Mouse (Mus musculus): ENCODE results near the gene Hoxd8. TPM values are rescaled to one million over a fixed set of nuclear protein-coding genes. Genes with fewer than 3 reads are reported as not detected.

The Hoxd8 gene
- total RNA-seq, 2 experiments from 2014 or later, result not detected

DNA sequence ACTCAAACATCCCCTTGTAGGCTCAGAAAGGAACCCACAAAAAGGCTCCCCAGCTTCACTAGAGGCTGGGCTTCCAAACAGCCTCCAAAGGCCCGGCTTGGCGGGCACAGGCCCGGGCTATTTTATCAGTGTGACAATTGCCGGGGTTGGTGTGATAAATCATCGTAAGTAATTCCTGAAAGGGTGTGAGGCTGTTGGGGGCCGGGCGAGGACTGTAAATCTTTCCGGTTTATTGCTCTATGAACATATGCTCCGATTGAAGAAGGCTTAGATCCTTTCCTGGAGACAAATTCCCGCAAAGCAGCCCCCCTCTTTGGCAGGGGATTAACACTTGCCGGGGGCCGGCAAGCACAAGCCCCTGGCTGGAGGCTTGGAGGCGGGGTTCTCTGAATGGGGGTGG lies 30.0 kb downstream of the Hoxd8 start:
- Histone ChIP-seq H3K4me3 (no peak overlapping the region), H3K27ac (no peak overlapping the region)
- DNase-seq (ENCODE audit: low spot score in 2 of 2), result no peak
- no peak for TF ChIP-seq CTCF (conservative IDR thresholded peaks at IDR 0.05)

GRCm38 (mm10) chr2:74734996-74735811 lies 30.8 kb downstream of the Hoxd8 start:
- DNase-seq (ENCODE audit: low spot score in 2 of 2), result no peak
- no peak overlapping the region for H3K4me3 ChIP-seq
- no peak overlapping the region for H3K27ac ChIP-seq
- no peak for TF ChIP-seq CTCF (conservative IDR thresholded peaks at IDR 0.05)

DNA sequence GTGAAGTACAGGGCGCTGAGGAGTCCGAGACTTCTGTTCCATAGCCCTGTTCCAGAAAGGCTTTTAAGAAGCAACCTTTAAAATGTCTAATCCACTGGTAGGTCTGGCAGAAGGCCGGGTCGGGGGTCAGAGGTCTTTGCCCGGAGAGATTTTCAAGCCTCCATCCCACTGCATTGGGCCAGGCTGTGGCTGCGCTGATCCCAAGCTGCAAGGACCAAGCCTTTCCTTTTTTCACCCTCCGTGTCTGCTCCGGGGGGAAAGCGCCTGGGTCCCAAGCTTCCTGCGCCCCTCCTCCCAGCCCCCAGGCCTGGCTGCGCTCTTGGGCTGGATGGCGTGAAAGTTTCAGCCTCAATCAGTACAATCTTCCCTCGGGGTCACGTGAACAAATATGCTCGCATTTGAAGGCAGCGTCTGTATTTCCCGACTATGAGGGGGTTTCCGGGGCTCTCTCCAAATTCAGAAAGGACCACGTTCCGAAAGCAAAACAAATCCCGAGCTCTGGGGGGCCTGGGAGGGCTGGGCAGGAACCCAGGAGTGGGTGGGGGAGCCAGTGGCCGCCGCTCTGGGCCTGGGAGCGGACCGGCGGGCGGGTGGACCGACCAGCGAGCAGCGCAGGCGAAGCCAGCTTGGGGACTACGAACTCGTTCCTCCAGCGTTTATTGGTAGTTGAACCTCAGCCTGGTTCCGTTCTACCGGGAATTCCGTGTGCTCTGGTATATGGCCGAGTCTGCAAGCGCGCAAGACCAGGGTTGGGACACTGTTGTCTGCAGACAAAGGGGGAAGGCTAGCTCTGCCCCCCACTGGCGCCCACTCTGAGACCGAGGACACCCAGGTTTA lies 31.7 kb downstream of the Hoxd8 start:
- TF ChIP-seq CTCF (conservative IDR thresholded peaks at IDR 0.05), result no peak
- H3K27ac ChIP-seq, result no peak overlapping the region
- H3K4me3 ChIP-seq, result no peak overlapping the region
- DNase-seq (ENCODE audit: low spot score in 2 of 2), result no peak

DNA sequence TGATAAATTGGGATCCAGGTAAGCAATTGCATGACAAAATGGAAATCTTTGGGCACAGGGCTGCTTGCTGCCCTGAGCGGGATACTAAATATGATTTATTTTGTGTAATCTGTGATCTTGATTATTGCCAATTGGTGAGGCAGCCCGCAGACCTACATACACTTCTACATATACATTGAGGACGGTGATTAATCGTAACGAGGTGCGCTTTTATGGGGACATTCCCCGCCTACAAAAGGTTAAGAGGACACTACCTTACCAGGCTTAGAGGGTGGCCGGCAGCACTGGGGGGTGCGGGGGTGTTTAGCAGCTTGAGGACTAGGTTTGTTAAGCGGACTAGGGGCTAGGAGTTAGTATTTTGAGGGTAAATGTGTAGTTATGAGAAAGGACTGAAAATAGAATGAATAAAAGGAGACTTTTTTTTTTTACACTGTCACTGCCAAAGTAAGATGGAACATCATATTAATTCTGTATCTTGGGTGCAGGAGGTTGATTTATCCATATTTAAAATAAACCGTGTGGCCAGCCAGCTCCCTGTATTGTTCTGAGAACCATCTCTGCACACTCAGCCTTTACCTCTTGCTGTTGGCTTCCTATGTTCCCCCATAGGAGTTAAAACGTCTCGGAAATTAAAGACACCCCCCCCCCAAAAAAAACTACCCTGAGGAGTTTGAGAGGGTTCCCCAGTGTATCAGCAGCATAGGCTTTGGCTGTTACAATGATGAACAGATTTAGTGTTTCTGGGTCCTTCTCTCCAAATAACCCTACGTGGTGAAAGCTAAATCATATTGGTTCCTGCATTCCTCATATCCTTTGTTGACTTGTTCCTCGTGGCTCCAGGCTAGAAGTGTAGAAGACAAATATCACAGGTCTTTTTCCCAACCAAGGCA lies 32.5 kb downstream of the Hoxd8 start:
- no peak for TF ChIP-seq CTCF (conservative IDR thresholded peaks at IDR 0.05)
- H3K4me3 ChIP-seq, result no peak overlapping the region
- no peak for DNase-seq (ENCODE audit: low spot score in 2 of 2)
- H3K27ac ChIP-seq, result no peak overlapping the region

DNA sequence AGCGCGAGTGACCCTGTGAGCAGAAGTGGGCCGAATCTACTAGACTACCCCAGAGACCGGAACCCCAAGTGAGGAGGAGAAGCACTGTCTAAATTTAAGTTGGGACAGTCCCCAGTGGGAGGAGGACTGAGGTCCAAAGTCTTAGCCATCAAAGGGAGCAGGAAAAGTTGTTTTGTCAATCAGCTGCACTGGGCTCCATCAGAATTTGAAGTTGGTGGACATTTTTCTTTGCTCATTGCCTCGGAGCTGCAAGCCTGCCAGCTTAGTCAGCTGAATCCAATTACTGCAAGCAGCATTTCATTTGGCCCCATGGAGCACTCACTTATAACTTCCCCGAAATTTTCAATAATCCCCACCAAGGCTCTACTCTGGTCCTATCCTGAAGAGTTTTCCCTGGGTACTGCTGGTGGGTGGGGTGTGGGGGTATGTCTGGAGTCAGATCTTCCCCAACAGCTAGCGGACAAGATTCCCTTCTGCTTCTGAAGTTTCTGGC lies 33.2 kb downstream of the Hoxd8 start:
- DNase-seq (ENCODE audit: low spot score in 2 of 2), result no peak
- Histone ChIP-seq H3K27ac (no peak overlapping the region), H3K4me3 (no peak overlapping the region)
- TF ChIP-seq CTCF (conservative IDR thresholded peaks at IDR 0.05), result no peak

- no peak overlapping the region for H3K27ac ChIP-seq
- no peak overlapping the region for H3K4me3 ChIP-seq
- no peak for DNase-seq (ENCODE audit: low spot score in 2 of 2)
- no peak for TF ChIP-seq CTCF (conservative IDR thresholded peaks at IDR 0.05)
Observed at GRCm38 (mm10) chr2:74738623-74739475, 34.4 kb downstream of the Hoxd8 start.

DNA sequence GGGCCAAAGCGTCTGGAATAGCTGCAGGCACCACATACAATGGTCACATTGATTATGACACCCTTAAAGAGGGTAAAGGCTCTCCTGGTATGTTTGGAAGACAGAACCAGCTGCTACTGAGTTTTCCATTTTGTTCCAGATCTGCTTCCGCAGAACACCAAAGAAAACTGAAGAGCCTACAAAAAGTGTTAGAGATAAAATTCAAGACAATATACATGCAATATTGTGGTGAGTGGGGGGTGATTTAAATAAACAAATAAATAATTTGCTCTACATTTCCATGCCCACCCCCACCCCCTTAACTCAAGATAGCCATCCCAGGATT lies 35.0 kb downstream of the Hoxd8 start:
- no peak overlapping the region for H3K4me3 ChIP-seq
- no peak for TF ChIP-seq CTCF (conservative IDR thresholded peaks at IDR 0.05)
- no peak for DNase-seq (ENCODE audit: low spot score in 2 of 2)
- no peak overlapping the region for H3K27ac ChIP-seq

DNA sequence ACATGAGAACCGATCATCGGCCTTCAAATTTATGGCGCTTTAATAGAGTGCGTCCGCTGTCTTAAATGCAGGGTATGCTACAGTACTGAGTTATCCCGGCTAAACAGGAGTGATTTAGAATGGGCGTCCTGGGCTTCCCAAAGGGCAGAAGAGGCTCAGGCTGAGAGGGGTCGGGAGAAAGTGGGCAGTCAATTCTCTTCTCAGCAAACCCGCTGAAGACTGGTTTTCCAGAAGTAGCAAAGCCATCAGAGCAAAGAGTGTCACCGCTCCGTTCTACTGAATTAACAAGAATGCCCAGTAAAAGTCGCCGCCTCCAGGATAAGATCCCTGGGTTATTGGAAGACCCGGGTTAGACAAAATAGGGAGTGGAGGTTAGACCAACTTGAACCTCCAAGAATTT lies 35.5 kb downstream of the Hoxd8 start:
- no peak for TF ChIP-seq CTCF (conservative IDR thresholded peaks at IDR 0.05)
- H3K4me3 ChIP-seq, result no peak overlapping the region
- H3K27ac ChIP-seq, result no peak overlapping the region

GRCm38 (mm10) chr2:74740311-74741091 lies 36.1 kb downstream of the Hoxd8 start:
- TF ChIP-seq CTCF (conservative IDR thresholded peaks at IDR 0.05), result no peak
- no peak overlapping the region for H3K4me3 ChIP-seq
- no peak overlapping the region for H3K27ac ChIP-seq
- DNase-seq (ENCODE audit: low spot score in 2 of 2), result no peak

More for the DNA sequence above, 35.5 kb downstream of the Hoxd8 start:
- DNase-seq (ENCODE audit: low spot score in 2 of 2), result no peak

- H3K4me3 ChIP-seq, result no peak overlapping the region
- no peak for TF ChIP-seq CTCF (conservative IDR thresholded peaks at IDR 0.05)
- DNase-seq (ENCODE audit: low spot score in 2 of 2), result no peak
- H3K27ac ChIP-seq, result no peak overlapping the region
Observed at GRCm38 (mm10) chr2:74741252-74741978, 37.0 kb downstream of the Hoxd8 start.

DNA sequence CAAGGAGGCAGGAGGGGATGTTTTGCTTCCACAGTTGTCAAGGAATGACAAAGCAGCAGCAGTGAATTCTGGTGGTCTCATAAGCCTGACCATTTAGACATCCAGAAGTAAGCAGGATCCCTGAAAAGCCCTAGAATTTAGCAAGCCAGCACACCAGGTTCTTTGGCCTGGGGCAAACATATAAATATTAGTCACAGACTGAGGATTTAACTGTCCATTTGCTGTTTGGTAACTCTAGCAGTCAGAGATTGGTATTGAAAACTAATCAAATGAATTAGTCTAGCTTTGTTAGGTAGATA lies 37.5 kb downstream of the Hoxd8 start:
- no peak for TF ChIP-seq CTCF (conservative IDR thresholded peaks at IDR 0.05)
- no peak overlapping the region for H3K27ac ChIP-seq

More for the DNA sequence above, 37.5 kb downstream of the Hoxd8 start:
- H3K4me3 ChIP-seq, result no peak overlapping the region
- DNase-seq (ENCODE audit: low spot score in 2 of 2), result no peak

All from layer of hippocampus, adult 2 months (tissue).